Comparison of ENCODE assay signal across 8 mouse cellular contexts in genomic region chr4:137356674-137357510, GRCm38 (mm10). TPM values are rescaled to one million over a fixed set of nuclear protein-coding genes. Genes with fewer than 3 reads are reported as not detected.
DNase-seq lines count a peak whose midpoint lies in the region; ATAC-seq and TF ChIP-seq lines count a peak whose summit lies in the region.

No protein-coding gene starts in this region.

- ATAC-seq in erythroblast, adult 5-6 weeks (replicated peaks; ENCODE audit: low FRiP score, poor library complexity, severe bottlenecking) = peak; percentile 52
- peak; percentile 79 for ATAC-seq in heart, embryonic 14.5 days (ENCODE audit: insufficient number of reproducible peaks, insufficient read depth, low FRiP score, low read depth)
- peak; percentile 71 for ATAC-seq in liver, embryonic 16.5 days (ENCODE audit: low read depth)
- peak; percentile 76 for ATAC-seq in neural tube, embryonic 12.5 days (ENCODE audit: low FRiP score, low read depth)

- H3K27me3 ChIP-seq in C2C12 (ENCODE audit: control insufficient read depth, insufficient read depth, insufficient read length) = no peaks in the 10 kb centered on the region
- H3K27me3 ChIP-seq in heart, embryonic 14.5 days (ENCODE audit: control insufficient read depth, insufficient read depth, low read length) = no peaks in the 10 kb centered on the region
- no peaks in the 10 kb centered on the region for H3K27me3 ChIP-seq in liver, embryonic 16.5 days (ENCODE audit: control insufficient read depth, insufficient read depth, low read depth, low read length)
- H3K27me3 ChIP-seq in neural tube, embryonic 12.5 days (replicated peaks) = no peaks in the 10 kb centered on the region
- no peaks in the 10 kb centered on the region for H3K27me3 ChIP-seq in testis, adult 2 months (ENCODE audit: control insufficient read depth, insufficient read depth, low read length)

- H3K4me2 ChIP-seq in heart, embryonic 14.5 days (ENCODE audit: low read length) = peak overlapping the region; percentile 73
- peak overlapping the region; percentile 89 for H3K4me2 ChIP-seq in liver, embryonic 16.5 days (ENCODE audit: low read depth, low read length)
- peak overlapping the region; percentile 78 for H3K4me2 ChIP-seq in neural tube, embryonic 12.5 days (replicated peaks)

- no peaks in the 10 kb centered on the region for H3K9me3 ChIP-seq in heart, embryonic 14.5 days (ENCODE audit: control insufficient read depth, low read length)
- no peaks in the 10 kb centered on the region for H3K9me3 ChIP-seq in liver, embryonic 16.5 days (replicated peaks; ENCODE audit: control insufficient read depth, low read length)
- H3K9me3 ChIP-seq in neural tube, embryonic 12.5 days = no peaks in the 10 kb centered on the region

- TF ChIP-seq CTCF in C2C12 (IDR thresholded peaks at IDR 0.05; ENCODE audit: control insufficient read depth, insufficient read depth, insufficient read length) = no peak
- TF ChIP-seq CTCF in testis, adult 2 months (IDR thresholded peaks at IDR 0.05; ENCODE audit: control insufficient read depth, insufficient read depth, insufficient replicate concordance, low read depth, low read length) = no peak

- H3K27ac ChIP-seq in heart, embryonic 14.5 days (replicated peaks in 1 of 2; ENCODE audit: control insufficient read depth in 1 of 2, insufficient read depth in 1 of 2, low read depth in 2 of 2, low read length in 2 of 2) = peak overlapping the region; percentile 87 to 97
- peak overlapping the region; percentile 96 for H3K27ac ChIP-seq in liver, embryonic 16.5 days (ENCODE audit: low read length)
- H3K27ac ChIP-seq in neural tube, embryonic 12.5 days = peak overlapping the region; percentile 96
- H3K27ac ChIP-seq in testis, adult 2 months (ENCODE audit: control insufficient read depth, insufficient read depth, low read depth, low read length) = peak overlapping the region; percentile 85

- TF ChIP-seq POLR2A in testis, adult 2 months (IDR thresholded peaks at IDR 0.05; ENCODE audit: control insufficient read depth, low read depth, low read length) = 0 out of 2 replicates have a peak, but pooled peaks have one; percentile 28

- under 1% methylated on average over 44 of the region's 90 CpGs for WGBS in heart, embryonic 14.5 days
- WGBS in liver, embryonic 16.5 days (ENCODE audit: insufficient replicate concordance) = under 1% methylated on average over 27 of the region's 90 CpGs
- WGBS in neural tube, embryonic 12.5 days = under 1% methylated on average over 63 of the region's 90 CpGs

- H3K4me1 ChIP-seq in heart, embryonic 14.5 days (ENCODE audit: control insufficient read depth in 2 of 2, insufficient read depth in 2 of 2, low read length in 2 of 2) = peaks cover 5 to 41% of the 10 kb centered on the region in 2 experiments
- H3K4me1 ChIP-seq in liver, embryonic 16.5 days (ENCODE audit: control insufficient read depth, low read depth, low read length) = peaks cover 36% of the 10 kb centered on the region
- peaks cover 23% of the 10 kb centered on the region for H3K4me1 ChIP-seq in neural tube, embryonic 12.5 days
- peaks cover 11% of the 10 kb centered on the region for H3K4me1 ChIP-seq in testis, adult 2 months (ENCODE audit: control insufficient read depth, insufficient read depth, low read length)

- peak overlapping the region; percentile 74 for H3K4me3 ChIP-seq in C2C12 (ENCODE audit: insufficient read depth, poor library complexity, severe bottlenecking)
- H3K4me3 ChIP-seq in heart, embryonic 14.5 days (ENCODE audit: control insufficient read depth in 1 of 2, insufficient read depth in 1 of 2, low read depth in 1 of 2, low read length in 2 of 2) = peak overlapping the region; percentile 86 to 99
- peak overlapping the region; percentile 96 for H3K4me3 ChIP-seq in liver, embryonic 16.5 days (ENCODE audit: low read depth, low read length)
- H3K4me3 ChIP-seq in neural tube, embryonic 12.5 days = peak overlapping the region; percentile 97
- H3K4me3 ChIP-seq in testis, adult 2 months (ENCODE audit: control insufficient read depth, low read depth, low read length) = peak overlapping the region; percentile 94

- H3K79me3 ChIP-seq in C2C12 (ENCODE audit: low read depth) = peaks cover 49% of the 10 kb centered on the region

- H3K9ac ChIP-seq in heart, embryonic 14.5 days (ENCODE audit: low read length) = peak overlapping the region; percentile 99
- peak overlapping the region; percentile 100 for H3K9ac ChIP-seq in liver, embryonic 16.5 days (ENCODE audit: low read depth, low read length)
- peak overlapping the region; percentile 99 for H3K9ac ChIP-seq in neural tube, embryonic 12.5 days

- peaks cover 56% of the 10 kb centered on the region for H3K79me2 ChIP-seq in C2C12 (ENCODE audit: control insufficient read depth, insufficient read depth)

- DNase-seq in brain, adult 2 months (ENCODE audit: low read depth, low spot score) = peak; percentile 66
- DNase-seq in kidney, postnatal 10 days = peak; percentile 86

- H3ac ChIP-seq in C2C12 (ENCODE audit: control insufficient read depth, insufficient read length, low read depth) = peak overlapping the region; percentile 98

- H3K36me3 ChIP-seq in C2C12 (ENCODE audit: control insufficient read depth, insufficient read depth) = peaks cover 25% of the 10 kb centered on the region
- no peaks in the 10 kb centered on the region for H3K36me3 ChIP-seq in heart, embryonic 14.5 days (ENCODE audit: control insufficient read depth, insufficient read depth, low read length)
- no peaks in the 10 kb centered on the region for H3K36me3 ChIP-seq in liver, embryonic 16.5 days (ENCODE audit: control insufficient read depth, insufficient read depth)
- no peaks in the 10 kb centered on the region for H3K36me3 ChIP-seq in neural tube, embryonic 12.5 days
- no peaks in the 10 kb centered on the region for H3K36me3 ChIP-seq in testis, adult 2 months (ENCODE audit: control insufficient read depth, insufficient read depth, low read length)

TF ChIP-seq in C2C12, 6 proteins besides CTCF, POLR2A, EP300 and RAD21:
- no peak for TF ChIP-seq USF1 (IDR thresholded peaks at IDR 0.05; ENCODE audit: low read depth)
- TF ChIP-seq MYOG (IDR thresholded peaks at IDR 0.05; ENCODE audit: control insufficient read depth, extremely low read depth, insufficient read length) = no peak
- TF ChIP-seq FOSL1 (IDR thresholded peaks at IDR 0.05; ENCODE audit: insufficient read depth, low read length, poor library complexity, severe bottlenecking) = no peak
- TF ChIP-seq MYOD1 (IDR thresholded peaks at IDR 0.05; ENCODE audit: control insufficient read depth, insufficient read length, low read depth) = no peak
- TF ChIP-seq CEBPB (IDR thresholded peaks at IDR 0.05; ENCODE audit: low read depth) = peak; percentile 30

RNA-seq across cellular contexts. Expression of gene Cdc42, which starts 0.6 kb away (rescaled TPM):
- polyA plus RNA-seq in C2C12 (2012; fragmentation: generic; extraction: Trizol) = 240 TPM
- total RNA-seq in erythroblast, adult 5-6 weeks (2015; ENCODE audit: low replicate concordance) = 236 and 252 TPM in 2 replicates
- total RNA-seq in erythroblast, adult 5-6 weeks (2017; ENCODE audit: low replicate concordance) = 105 and 186 TPM in 2 replicates
- polyA plus RNA-seq in heart, embryonic 14.5 days (2014; fragmentation: Nextera tagmentation; extraction: Ambion mirVana) = 515 and 529 TPM in 2 replicates
- 235 and 242 TPM in 2 replicates for polyA plus RNA-seq in liver, embryonic 16.5 days (2015; fragmentation: Nextera tagmentation; extraction: Ambion mirVana)
- 665 and 674 TPM in 2 replicates for polyA plus RNA-seq in neural tube, embryonic 12.5 days (2016; fragmentation: Nextera tagmentation; extraction: Ambion mirVana)
- polyA plus RNA-seq in testis, adult 2 months (2012; rRNA removed) = 27.0 and 35.4 TPM in 2 replicates

RNA-seq across cellular contexts. Expression of gene Cela3a, which starts 52.7 kb away (rescaled TPM):
- polyA plus RNA-seq in C2C12 (2012; fragmentation: generic; extraction: Trizol) = not detected
- total RNA-seq in erythroblast, adult 5-6 weeks (2015; ENCODE audit: low replicate concordance) = not detected in 2 replicates
- total RNA-seq in erythroblast, adult 5-6 weeks (2017; ENCODE audit: low replicate concordance) = not detected in 2 replicates
- polyA plus RNA-seq in heart, embryonic 14.5 days (2014; fragmentation: Nextera tagmentation; extraction: Ambion mirVana) = not detected in 2 replicates
- polyA plus RNA-seq in liver, embryonic 16.5 days (2015; fragmentation: Nextera tagmentation; extraction: Ambion mirVana) = not detected in 2 replicates
- polyA plus RNA-seq in neural tube, embryonic 12.5 days (2016; fragmentation: Nextera tagmentation; extraction: Ambion mirVana) = not detected in 2 replicates
- polyA plus RNA-seq in testis, adult 2 months (2012; rRNA removed) = not detected in 2 replicates

Comparison
In these comparisons a context has a peak if more than half of its experiments do, and no peak if none do; other contexts are left out.
1. Peak in every context shown above with its lines: DNase-seq, ATAC-seq, H3K4me3 ChIP-seq and H3K27ac ChIP-seq.